Mouse (Mus musculus): ENCODE measurements around the gene Rere. TPM values are rescaled to one million over a fixed set of nuclear protein-coding genes. Genes with fewer than 3 reads are reported as not detected.

Rere gene
- polyA plus RNA-seq, 1 experiment from 2014 or later = 34.5 TPM

- Histone ChIP-seq H3K9me3 (ENCODE audit: control insufficient read depth, low read length) (no peaks in the 10 kb centered on the region), H3K4me2 (ENCODE audit: low read length) (peak overlapping the region; percentile 92), H3K9ac (replicated peaks; ENCODE audit: low read depth, low read length) (peak overlapping the region; percentile 91), H3K27ac (ENCODE audit: low read length) (peak overlapping the region; percentile 82), H3K27me3 (replicated peaks; ENCODE audit: control insufficient read depth, insufficient read depth, low read length) (no peaks in the 10 kb centered on the region), H3K36me3 (ENCODE audit: control insufficient read depth, insufficient read depth) (no peaks in the 10 kb centered on the region), H3K4me1 (replicated peaks; ENCODE audit: control insufficient read depth, insufficient read depth, low read length) (peaks cover 22% of the 10 kb centered on the region), H3K4me3 (replicated peaks; ENCODE audit: low read length) (peak overlapping the region; percentile 87)
- WGBS = 42% methylated on average over 9 of the region's 9 CpGs
- ATAC-seq = no peak
These were observed 287.1 kb downstream of the Rere start for GRCm38 (mm10) chr4:150568318-150569134.

DNA sequence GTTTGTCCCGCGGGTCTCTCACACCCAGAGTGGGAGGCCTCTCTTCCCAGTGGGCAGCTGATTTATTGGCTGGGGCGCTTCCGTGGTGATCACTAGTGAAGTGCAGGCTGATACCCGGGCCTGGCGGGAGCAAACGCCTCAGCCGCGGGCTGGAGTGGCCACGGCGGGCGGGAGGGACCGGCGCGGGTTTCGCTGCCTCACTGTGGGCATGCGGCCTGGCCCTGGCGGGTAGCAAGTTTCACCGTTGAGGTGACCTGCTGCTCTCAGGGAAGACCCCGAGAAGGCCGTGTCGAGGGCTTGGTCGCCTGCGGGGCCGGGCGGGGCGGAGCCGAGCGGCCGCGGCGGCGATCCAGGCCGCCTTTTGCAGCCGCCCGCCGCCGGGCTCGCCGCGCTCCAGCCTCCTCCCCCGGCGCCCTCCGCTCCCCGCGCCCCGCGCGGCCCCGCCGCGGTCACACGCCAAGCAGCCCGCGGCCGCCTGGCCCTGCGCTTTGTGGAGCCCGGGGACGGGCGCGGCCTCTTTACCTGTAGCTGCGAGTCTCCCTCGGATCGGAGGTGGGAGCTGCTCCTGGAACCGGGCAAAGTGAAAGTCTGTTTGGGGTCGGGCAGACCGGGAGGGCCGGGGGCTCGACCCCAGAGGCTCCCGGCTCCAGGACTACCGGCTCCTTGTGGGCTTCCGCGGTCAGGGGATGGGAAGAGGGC lies 287.8 kb downstream of the Rere start:
- Histone ChIP-seq H3K36me3 (ENCODE audit: control insufficient read depth, insufficient read depth) (no peaks in the 10 kb centered on the region), H3K9ac (replicated peaks; ENCODE audit: low read depth, low read length) (peak overlapping the region; percentile 91), H3K4me3 (replicated peaks; ENCODE audit: low read length) (peak overlapping the region; percentile 87), H3K4me2 (ENCODE audit: low read length) (peak overlapping the region; percentile 92), H3K9me3 (ENCODE audit: control insufficient read depth, low read length) (no peaks in the 10 kb centered on the region), H3K4me1 (replicated peaks; ENCODE audit: control insufficient read depth, insufficient read depth, low read length) (peaks cover 22% of the 10 kb centered on the region), H3K27ac (ENCODE audit: low read length) (peak overlapping the region; percentile 82), H3K27me3 (replicated peaks; ENCODE audit: control insufficient read depth, insufficient read depth, low read length) (no peaks in the 10 kb centered on the region)
- peak; percentile 92 for ATAC-seq
- WGBS = under 1% methylated on average over 52 of the region's 73 CpGs

- no peaks in the 10 kb centered on the region for H3K36me3 ChIP-seq (ENCODE audit: control insufficient read depth, insufficient read depth)
- peak overlapping the region; percentile 82 for H3K27ac ChIP-seq (ENCODE audit: low read length)
- H3K27me3 ChIP-seq (replicated peaks; ENCODE audit: control insufficient read depth, insufficient read depth, low read length) = no peaks in the 10 kb centered on the region
- H3K9ac ChIP-seq (replicated peaks; ENCODE audit: low read depth, low read length) = peak overlapping the region; percentile 91
- peak; percentile 49 for ATAC-seq
- H3K4me2 ChIP-seq (ENCODE audit: low read length) = peak overlapping the region; percentile 92
- 2% methylated on average over 27 of the region's 27 CpGs for WGBS
- no peaks in the 10 kb centered on the region for H3K9me3 ChIP-seq (ENCODE audit: control insufficient read depth, low read length)
- peaks cover 22% of the 10 kb centered on the region for H3K4me1 ChIP-seq (replicated peaks; ENCODE audit: control insufficient read depth, insufficient read depth, low read length)
- peak overlapping the region; percentile 87 for H3K4me3 ChIP-seq (replicated peaks; ENCODE audit: low read length)
These were observed 288.6 kb downstream of the Rere start for GRCm38 (mm10) chr4:150569834-150570571.

- H3K9ac ChIP-seq (replicated peaks; ENCODE audit: low read depth, low read length) = no peak overlapping the region
- H3K9me3 ChIP-seq (ENCODE audit: control insufficient read depth, low read length) = no peaks in the 10 kb centered on the region
- 67% methylated on average over 2 of the region's 2 CpGs for WGBS
- peaks cover 22% of the 10 kb centered on the region for H3K4me1 ChIP-seq (replicated peaks; ENCODE audit: control insufficient read depth, insufficient read depth, low read length)
- H3K4me3 ChIP-seq (replicated peaks; ENCODE audit: low read length) = no peak overlapping the region
- H3K27ac ChIP-seq (ENCODE audit: low read length) = no peak overlapping the region
- no peaks in the 10 kb centered on the region for H3K36me3 ChIP-seq (ENCODE audit: control insufficient read depth, insufficient read depth)
- H3K27me3 ChIP-seq (replicated peaks; ENCODE audit: control insufficient read depth, insufficient read depth, low read length) = no peaks in the 10 kb centered on the region
- H3K4me2 ChIP-seq (ENCODE audit: low read length) = peak overlapping the region; percentile 92
- no peak for ATAC-seq
These were observed 289.3 kb downstream of the Rere start for GRCm38 (mm10) chr4:150570793-150571192.

DNA sequence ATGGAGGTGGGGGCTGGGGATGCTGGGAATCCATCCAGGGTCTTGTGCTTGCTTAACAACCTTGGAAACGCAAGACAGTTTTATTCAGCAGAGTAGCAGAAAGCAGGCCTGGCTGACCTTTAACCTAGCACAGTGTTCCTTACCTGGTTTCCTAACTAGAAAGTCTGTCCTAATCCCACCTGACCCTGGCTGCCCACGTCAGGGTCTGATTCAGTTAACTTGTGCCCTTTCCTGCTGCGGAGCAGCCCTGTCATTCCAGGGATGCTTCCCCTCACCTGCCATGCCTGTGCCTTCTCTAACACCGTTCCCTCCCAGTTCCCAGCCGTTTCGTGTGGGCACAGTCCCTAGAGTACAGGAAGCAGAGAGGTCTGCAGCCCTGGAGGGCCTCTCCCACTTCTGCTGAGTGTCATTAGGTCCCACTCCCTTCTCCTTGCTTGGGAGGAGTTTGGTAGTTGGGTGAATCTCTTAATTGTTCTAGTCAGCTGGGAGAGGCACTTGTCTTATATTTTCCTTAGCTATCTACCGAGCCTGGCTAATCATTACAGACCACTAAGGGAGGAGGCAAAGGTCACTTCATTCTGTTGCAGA lies 290.8 kb downstream of the Rere start:
- Histone ChIP-seq H3K4me2 (ENCODE audit: low read length) (no peak overlapping the region), H3K27me3 (replicated peaks; ENCODE audit: control insufficient read depth, insufficient read depth, low read length) (no peaks in the 10 kb centered on the region), H3K27ac (ENCODE audit: low read length) (no peak overlapping the region), H3K4me3 (replicated peaks; ENCODE audit: low read length) (no peak overlapping the region), H3K4me1 (replicated peaks; ENCODE audit: control insufficient read depth, insufficient read depth, low read length) (peaks cover 22% of the 10 kb centered on the region), H3K9ac (replicated peaks; ENCODE audit: low read depth, low read length) (no peak overlapping the region), H3K9me3 (ENCODE audit: control insufficient read depth, low read length) (no peaks in the 10 kb centered on the region), H3K36me3 (ENCODE audit: control insufficient read depth, insufficient read depth) (no peaks in the 10 kb centered on the region)
- 80% methylated on average over 7 of the region's 7 CpGs for WGBS
- ATAC-seq = no peak

DNA sequence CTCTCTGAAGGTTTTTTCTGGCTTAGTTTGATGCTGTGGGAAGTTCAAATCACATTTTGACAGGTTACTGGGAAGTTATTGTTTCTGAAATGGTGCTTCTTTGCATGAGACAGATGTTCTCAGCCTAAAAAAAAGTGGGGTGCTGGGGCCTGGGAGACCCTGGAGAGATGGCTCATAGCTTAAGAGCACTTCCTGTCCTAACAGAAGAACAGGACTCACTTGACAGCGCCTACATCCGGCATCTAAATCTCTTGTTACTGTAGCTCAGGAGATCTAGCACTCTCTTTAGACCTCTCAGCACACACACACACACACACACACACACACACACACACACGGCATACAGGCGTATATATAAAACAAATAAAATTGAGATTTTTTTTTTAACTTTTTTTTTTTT lies 291.5 kb downstream of the Rere start:
- no peak for ATAC-seq
- Histone ChIP-seq H3K9ac (replicated peaks; ENCODE audit: low read depth, low read length) (no peak overlapping the region), H3K4me2 (ENCODE audit: low read length) (no peak overlapping the region), H3K4me1 (replicated peaks; ENCODE audit: control insufficient read depth, insufficient read depth, low read length) (peaks cover 22% of the 10 kb centered on the region), H3K27me3 (replicated peaks; ENCODE audit: control insufficient read depth, insufficient read depth, low read length) (no peaks in the 10 kb centered on the region), H3K27ac (ENCODE audit: low read length) (no peak overlapping the region), H3K4me3 (replicated peaks; ENCODE audit: low read length) (no peak overlapping the region), H3K36me3 (ENCODE audit: control insufficient read depth, insufficient read depth) (no peaks in the 10 kb centered on the region), H3K9me3 (ENCODE audit: control insufficient read depth, low read length) (no peaks in the 10 kb centered on the region)
- 88% methylated on average over 4 of the region's 4 CpGs for WGBS

DNA sequence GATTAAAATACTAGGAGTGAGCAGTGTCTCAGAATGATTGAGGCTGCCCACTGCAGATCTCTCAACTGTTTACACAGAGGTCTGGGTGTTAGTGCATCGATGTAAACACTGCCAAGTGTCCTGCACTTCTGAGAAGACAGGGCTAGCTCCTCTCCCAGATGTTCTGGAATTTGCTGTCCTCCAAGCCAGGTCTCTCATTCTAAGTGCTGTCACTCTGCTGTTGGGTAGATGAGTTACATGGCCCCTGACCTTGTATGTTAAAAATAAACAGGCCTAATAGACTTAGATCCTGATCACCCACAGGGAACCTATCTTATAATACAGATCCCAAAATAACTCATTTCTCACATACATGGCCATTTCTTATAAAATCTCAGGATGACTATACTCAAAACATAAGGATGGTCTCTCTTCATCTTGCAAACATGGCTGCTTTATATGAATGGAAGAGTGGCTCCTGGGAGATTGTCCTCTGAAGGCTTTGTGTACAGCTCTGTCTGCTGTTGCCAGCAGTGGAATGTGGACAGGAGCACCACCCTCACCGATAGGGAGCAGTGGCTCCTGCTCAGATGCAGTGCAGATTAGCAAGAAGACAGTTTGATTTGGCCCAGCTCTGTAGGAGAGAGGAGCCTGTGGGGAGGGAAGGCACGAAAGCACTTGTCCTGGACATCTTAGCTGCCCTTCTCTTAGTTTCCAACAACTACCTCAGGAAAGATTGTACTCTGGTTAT lies 294.1 kb downstream of the Rere start:
- peaks cover 4% of the 10 kb centered on the region for H3K4me1 ChIP-seq (replicated peaks; ENCODE audit: control insufficient read depth, insufficient read depth, low read length)
- H3K4me3 ChIP-seq (replicated peaks; ENCODE audit: low read length) = no peak overlapping the region
- H3K27ac ChIP-seq (ENCODE audit: low read length) = no peak overlapping the region
- WGBS = 83% methylated on average over 3 of the region's 3 CpGs
- H3K36me3 ChIP-seq (ENCODE audit: control insufficient read depth, insufficient read depth) = no peaks in the 10 kb centered on the region
- no peak overlapping the region for H3K9ac ChIP-seq (replicated peaks; ENCODE audit: low read depth, low read length)
- H3K4me2 ChIP-seq (ENCODE audit: low read length) = no peak overlapping the region
- ATAC-seq = no peak
- H3K9me3 ChIP-seq (ENCODE audit: control insufficient read depth, low read length) = no peaks in the 10 kb centered on the region
- H3K27me3 ChIP-seq (replicated peaks; ENCODE audit: control insufficient read depth, insufficient read depth, low read length) = no peaks in the 10 kb centered on the region

GRCm38 (mm10) chr4:150576339-150576738 lies 294.9 kb downstream of the Rere start:
- no peaks in the 10 kb centered on the region for H3K36me3 ChIP-seq (ENCODE audit: control insufficient read depth, insufficient read depth)
- no peaks in the 10 kb centered on the region for H3K27me3 ChIP-seq (replicated peaks; ENCODE audit: control insufficient read depth, insufficient read depth, low read length)
- H3K27ac ChIP-seq (ENCODE audit: low read length) = no peak overlapping the region
- WGBS = 90% methylated on average over 3 of the region's 3 CpGs
- no peak overlapping the region for H3K4me3 ChIP-seq (replicated peaks; ENCODE audit: low read length)
- H3K9ac ChIP-seq (replicated peaks; ENCODE audit: low read depth, low read length) = no peak overlapping the region
- no peak overlapping the region for H3K4me2 ChIP-seq (ENCODE audit: low read length)
- no peaks in the 10 kb centered on the region for H3K4me1 ChIP-seq (replicated peaks; ENCODE audit: control insufficient read depth, insufficient read depth, low read length)
- no peak for ATAC-seq
- no peaks in the 10 kb centered on the region for H3K9me3 ChIP-seq (ENCODE audit: control insufficient read depth, low read length)

Measured in forebrain, embryonic 16.5 days (tissue).